Mouse (Mus musculus) neural tube, embryonic 12.5 days (tissue): Measurements from ENCODE around the gene Arhgef28. TPM values are rescaled to one million over a fixed set of nuclear protein-coding genes. Genes with fewer than 3 reads are reported as not detected.

Experiments
- ATAC-seq: fragments of 200-750 bp; cut with Nextera tagmentation; 2 replicates; pipeline ENCODE4 v1.8.0; 2017; ENCODE audit warnings: low read depth, mild to moderate bottlenecking, moderate TSS enrichment, moderate library complexity; ENCODE audit not compliant: low FRiP score
- H3K27ac ChIP-seq: fragments of 300-500 bp; sonication (generic); 2 replicates; pipeline ENCODE4 v1.5.1; 2016
- H3K27me3 ChIP-seq: fragments of 300-500 bp; sonication (generic); replicated peaks from 2 replicates; pipeline ENCODE4 v1.6.1; 2016; ENCODE audit warnings: mild to moderate bottlenecking
- H3K36me3 ChIP-seq: fragments of 300-500 bp; sonication (generic); 2 replicates; pipeline ENCODE4 v1.6.1; 2016; ENCODE audit warnings: mild to moderate bottlenecking
- H3K4me1 ChIP-seq: fragments of 300-500 bp; sonication (generic); 2 replicates; pipeline ENCODE4 v1.6.1; 2016
- H3K4me2 ChIP-seq: fragments of 300-500 bp; sonication (generic); replicated peaks from 2 replicates; pipeline ENCODE4 v1.6.1; 2016; ENCODE audit warnings: mild to moderate bottlenecking
- H3K4me3 ChIP-seq: fragments of 300-500 bp; sonication (generic); 2 replicates; pipeline ENCODE4 v1.5.1; 2016
- H3K9ac ChIP-seq: fragments of 300-500 bp; sonication (generic); 2 replicates; pipeline ENCODE4 v1.6.1; 2016; ENCODE audit warnings: mild to moderate bottlenecking
- H3K9me3 ChIP-seq: fragments of 300-500 bp; sonication (generic); 2 replicates; pipeline ENCODE4 v1.6.1; 2016; ENCODE audit warnings: mild to moderate bottlenecking
- WGBS: fragments of 180-500 bp; shearing (Covaris S2); methylation state at CpG from one replicate; pipeline ENCODE4 v1.1.7; 2016; 5-methylcytosine and 5-hydroxymethylcytosine counted together
- polyA plus RNA-seq: library from polyadenylated mRNA; unstranded; fragments of >200 nt; fragmentation: Nextera tagmentation; extraction: Ambion mirVana; gene quantifications from 2 replicates; pipeline ENCODE4 v1.2.1, GENCODE M21; 2016

The Arhgef28 gene
- polyA plus RNA-seq, 1 experiment from 2014 or later: 11.7 TPM

GRCm38 (mm10) chr13:98180636-98181035, 25.6 kb downstream of the Arhgef28 start:
- no peak overlapping the region for H3K27ac ChIP-seq
- no peaks in the 10 kb centered on the region for H3K9me3 ChIP-seq
- H3K9ac ChIP-seq: no peak overlapping the region
- no peak for ATAC-seq
- no peak overlapping the region for H3K4me3 ChIP-seq
- no peak overlapping the region for H3K4me2 ChIP-seq
- WGBS: 88% methylated on average over 8 of the region's 8 CpGs
- H3K27me3 ChIP-seq: no peaks in the 10 kb centered on the region
- no peaks in the 10 kb centered on the region for H3K4me1 ChIP-seq
- H3K36me3 ChIP-seq: no peaks in the 10 kb centered on the region

- no peak overlapping the region for H3K27ac ChIP-seq
- no peak overlapping the region for H3K4me3 ChIP-seq
- no peaks in the 10 kb centered on the region; the same call in 1 of the 2 replicates for H3K4me1 ChIP-seq
- WGBS: 79% methylated on average over 10 of the region's 10 CpGs
- no peaks in the 10 kb centered on the region for H3K27me3 ChIP-seq
- no peak for ATAC-seq
- H3K9ac ChIP-seq: no peak overlapping the region
- no peaks in the 10 kb centered on the region for H3K9me3 ChIP-seq
- H3K4me2 ChIP-seq: no peak overlapping the region
- no peaks in the 10 kb centered on the region for H3K36me3 ChIP-seq
These were observed 30.8 kb downstream of the Arhgef28 start for GRCm38 (mm10) chr13:98175323-98176007.

- Histone ChIP-seq H3K4me2 (no peak overlapping the region), H3K27ac (no peak overlapping the region), H3K9me3 (no peaks in the 10 kb centered on the region), H3K9ac (no peak overlapping the region), H3K36me3 (no peaks in the 10 kb centered on the region), H3K4me1 (no peaks in the 10 kb centered on the region; the same call in 1 of the 2 replicates), H3K27me3 (no peaks in the 10 kb centered on the region), H3K4me3 (no peak overlapping the region)
- ATAC-seq: no peak
- WGBS: 67% methylated on average over 6 of the region's 6 CpGs
These were observed 33.2 kb downstream of the Arhgef28 start for GRCm38 (mm10) chr13:98173008-98173407.

GRCm38 (mm10) chr13:98172365-98172764, 33.9 kb downstream of the Arhgef28 start:
- Histone ChIP-seq H3K9ac (no peak overlapping the region), H3K27me3 (no peaks in the 10 kb centered on the region), H3K36me3 (no peaks in the 10 kb centered on the region), H3K27ac (no peak overlapping the region), H3K9me3 (no peaks in the 10 kb centered on the region), H3K4me1 (no peaks in the 10 kb centered on the region; the same call in 1 of the 2 replicates), H3K4me3 (no peak overlapping the region), H3K4me2 (no peak overlapping the region)
- 69% methylated on average over 11 of the region's 11 CpGs for WGBS
- ATAC-seq: no peak

GRCm38 (mm10) chr13:98171706-98172105, 34.5 kb downstream of the Arhgef28 start:
- ATAC-seq: no peak
- Histone ChIP-seq H3K4me1 (no peaks in the 10 kb centered on the region; the same call in 1 of the 2 replicates), H3K9me3 (no peaks in the 10 kb centered on the region), H3K4me2 (no peak overlapping the region), H3K9ac (no peak overlapping the region), H3K36me3 (no peaks in the 10 kb centered on the region), H3K27me3 (no peaks in the 10 kb centered on the region), H3K27ac (no peak overlapping the region), H3K4me3 (no peak overlapping the region)
- 96% methylated on average over 4 of the region's 4 CpGs for WGBS

GRCm38 (mm10) chr13:98171257-98171656, 35.0 kb downstream of the Arhgef28 start:
- 94% methylated on average over 12 of the region's 12 CpGs for whole genome bisulfite sequencing
- no peak for ATAC-seq

GRCm38 (mm10) chr13:98164878-98165277, 41.4 kb downstream of the Arhgef28 start:
- H3K27ac ChIP-seq: no peak overlapping the region
- no peaks in the 10 kb centered on the region for H3K27me3 ChIP-seq
- H3K4me2 ChIP-seq: no peak overlapping the region
- no peaks in the 10 kb centered on the region for H3K36me3 ChIP-seq
- H3K4me3 ChIP-seq: no peak overlapping the region
- ATAC-seq: no peak
- no peaks in the 10 kb centered on the region for H3K9me3 ChIP-seq
- 84% methylated on average over 6 of the region's 6 CpGs for WGBS
- no peaks in the 10 kb centered on the region for H3K4me1 ChIP-seq
- H3K9ac ChIP-seq: no peak overlapping the region

More at GRCm38 (mm10) chr13:98171257-98171656, 35.0 kb downstream of the Arhgef28 start:
- H3K4me2 ChIP-seq: no peak overlapping the region
- H3K9me3 ChIP-seq: no peaks in the 10 kb centered on the region
- H3K27ac ChIP-seq: no peak overlapping the region
- no peak overlapping the region for H3K4me3 ChIP-seq
- H3K9ac ChIP-seq: no peak overlapping the region
- H3K27me3 ChIP-seq: no peaks in the 10 kb centered on the region
- no peaks in the 10 kb centered on the region for H3K36me3 ChIP-seq
- H3K4me1 ChIP-seq: no peaks in the 10 kb centered on the region; the same call in 1 of the 2 replicates

- Histone ChIP-seq H3K36me3 (no peaks in the 10 kb centered on the region), H3K27ac (no peak overlapping the region), H3K4me2 (no peak overlapping the region), H3K9ac (no peak overlapping the region), H3K27me3 (no peaks in the 10 kb centered on the region), H3K4me1 (no peaks in the 10 kb centered on the region), H3K9me3 (no peaks in the 10 kb centered on the region), H3K4me3 (no peak overlapping the region)
- 95% methylated on average over 8 of the region's 8 CpGs for WGBS
- no peak for ATAC-seq
These were observed 44.7 kb downstream of the Arhgef28 start for GRCm38 (mm10) chr13:98161496-98161895.

- WGBS: 53% methylated on average over 7 of the region's 7 CpGs
- H3K27ac ChIP-seq: no peak overlapping the region
- no peak overlapping the region for H3K9ac ChIP-seq
- no peak overlapping the region for H3K4me3 ChIP-seq
- H3K4me1 ChIP-seq: no peaks in the 10 kb centered on the region
- no peak for ATAC-seq
- H3K27me3 ChIP-seq: no peaks in the 10 kb centered on the region
- no peak overlapping the region for H3K4me2 ChIP-seq
- H3K9me3 ChIP-seq: no peaks in the 10 kb centered on the region
- H3K36me3 ChIP-seq: no peaks in the 10 kb centered on the region
These were observed 49.6 kb downstream of the Arhgef28 start for GRCm38 (mm10) chr13:98156656-98157055.

- ATAC-seq: no peak
- H3K36me3 ChIP-seq: no peaks in the 10 kb centered on the region
- H3K27me3 ChIP-seq: no peaks in the 10 kb centered on the region
- WGBS: 91% methylated on average over 8 of the region's 8 CpGs
- H3K4me1 ChIP-seq: no peaks in the 10 kb centered on the region
- H3K9ac ChIP-seq: no peak overlapping the region
- no peak overlapping the region for H3K27ac ChIP-seq
- H3K9me3 ChIP-seq: no peaks in the 10 kb centered on the region
- no peak overlapping the region for H3K4me2 ChIP-seq
- H3K4me3 ChIP-seq: no peak overlapping the region
These were observed 53.5 kb downstream of the Arhgef28 start for GRCm38 (mm10) chr13:98152759-98153158.

GRCm38 (mm10) chr13:98147532-98147931, 58.7 kb downstream of the Arhgef28 start:
- no peak overlapping the region for H3K4me2 ChIP-seq
- H3K27ac ChIP-seq: no peak overlapping the region
- no peaks in the 10 kb centered on the region for H3K9me3 ChIP-seq
- 60% methylated on average over 5 of the region's 5 CpGs for WGBS
- H3K9ac ChIP-seq: no peak overlapping the region
- no peak for ATAC-seq
- no peaks in the 10 kb centered on the region for H3K4me1 ChIP-seq
- H3K27me3 ChIP-seq: no peaks in the 10 kb centered on the region
- no peaks in the 10 kb centered on the region for H3K36me3 ChIP-seq
- no peak overlapping the region for H3K4me3 ChIP-seq

- Histone ChIP-seq H3K27me3 (no peaks in the 10 kb centered on the region), H3K4me3 (no peak overlapping the region), H3K36me3 (no peaks in the 10 kb centered on the region), H3K9ac (no peak overlapping the region), H3K9me3 (no peaks in the 10 kb centered on the region), H3K27ac (no peak overlapping the region), H3K4me2 (no peak overlapping the region), H3K4me1 (no peaks in the 10 kb centered on the region)
- ATAC-seq: no peak
- 81% methylated on average over 8 of the region's 8 CpGs for WGBS
These were observed 59.6 kb downstream of the Arhgef28 start for GRCm38 (mm10) chr13:98146573-98147160.

- Histone ChIP-seq H3K4me1 (no peaks in the 10 kb centered on the region), H3K27ac (no peak overlapping the region), H3K9me3 (no peaks in the 10 kb centered on the region), H3K36me3 (no peaks in the 10 kb centered on the region), H3K4me3 (no peak overlapping the region), H3K9ac (no peak overlapping the region), H3K27me3 (no peaks in the 10 kb centered on the region), H3K4me2 (no peak overlapping the region)
- ATAC-seq: no peak
- 89% methylated on average over 7 of the region's 7 CpGs for WGBS
These were observed 60.9 kb downstream of the Arhgef28 start for GRCm38 (mm10) chr13:98145310-98145709.
